Mouse (Mus musculus): ENCODE data around the gene Dedd2.

- TF ChIP-seq CTCF (conservative IDR thresholded peaks at IDR 0.05 in 1 of 2, IDR thresholded peaks at IDR 0.05 in 1 of 2; ENCODE audit: low read depth in 2 of 2, low read length in 2 of 2) = peak; percentile 47 to 84
- TF ChIP-seq MAFK (IDR thresholded peaks at IDR 0.05; ENCODE audit: insufficient replicate concordance, low read length) = no peak
- no peak for TF ChIP-seq ZC3H11A (IDR thresholded peaks at IDR 0.05; ENCODE audit: low read depth, low read length)
- no peak for TF ChIP-seq POLR2AphosphoS2 (IDR thresholded peaks at IDR 0.05; ENCODE audit: low read depth, low read length)
- peak; percentile 40; the same call in 1 of the 2 replicates for TF ChIP-seq POLR2A (IDR thresholded peaks at IDR 0.05; ENCODE audit: low read depth, low read length)
- TF ChIP-seq BHLHE40 (IDR thresholded peaks at IDR 0.05; ENCODE audit: low read depth, low read length) = peak; percentile 96
Observed at GRCm38 (mm10) chr7:25181331-25181790, 39.1 kb downstream of the Dedd2 start.
